Mouse (Mus musculus) lung, adult 2 months (tissue): ENCODE measurements around the gene Rps6ka2.

ENCODE experiments used
- CTCF ChIP-seq: fragments of 200-500 bp; IDR thresholded peaks from 2 replicates; pipeline ENCODE4 v1.5.1; 2011; ENCODE audit warnings: mild to moderate bottlenecking, low read length, control low read depth; ENCODE audit not compliant: insufficient read depth
- POLR2A ChIP-seq: fragments of 200-500 bp; IDR thresholded peaks from 2 replicates; pipeline ENCODE4 v1.6.1; 2011; ENCODE audit warnings: low read depth, mild to moderate bottlenecking, control low read depth, low read length, borderline replicate concordance; ENCODE audit errors: extremely low read depth

DNA sequence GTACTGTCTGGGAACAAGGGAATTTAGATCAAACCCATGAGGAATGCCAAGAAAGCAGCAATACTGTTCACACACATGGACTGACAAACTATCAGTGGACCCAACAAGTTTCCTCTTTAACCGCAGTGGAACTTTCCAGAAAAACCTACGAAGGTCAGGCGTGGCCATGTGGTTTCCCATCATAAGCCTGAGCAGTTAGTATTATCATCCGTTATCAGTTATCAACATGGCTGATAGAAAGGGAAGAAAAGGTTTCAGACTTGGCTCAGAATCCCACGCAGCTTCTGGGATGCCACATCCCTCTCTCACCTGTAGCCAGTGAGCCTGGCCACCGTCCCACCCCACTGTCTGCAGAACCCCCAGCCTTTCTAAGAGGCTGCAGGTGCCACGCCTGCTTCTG, 23.4 kb upstream of the Rps6ka2 start:
- TF ChIP-seq CTCF = no peak
- TF ChIP-seq POLR2A = no peak
